Mouse (Mus musculus) kidney, adult 2 months (tissue): ENCODE measurements around the gene Nmnat2. TPM values are rescaled to one million over a fixed set of nuclear protein-coding genes. Genes with fewer than 3 reads are reported as not detected.

Experiments
- DNase-seq: peaks from one replicate; pipeline ENCODE4 v3.0.0; 2021
- H3K27ac ChIP-seq: fragments of 200-500 bp; 2 replicates; pipeline ENCODE4 v1.5.1; 2012; ENCODE audit warnings: low read depth, low read length, control low read depth, inconsistent platforms; ENCODE audit not compliant: insufficient read depth
- H3K27me3 ChIP-seq: fragments of 200-500 bp; replicated peaks from 2 replicates; pipeline ENCODE4 v1.6.1; 2012; ENCODE audit warnings: mild to moderate bottlenecking, moderate library complexity, low read length, inconsistent platforms; ENCODE audit not compliant: control insufficient read depth, insufficient read depth
- H3K36me3 ChIP-seq: fragments of 200-500 bp; 2 replicates; pipeline ENCODE4 v1.6.1; 2012; ENCODE audit warnings: mild to moderate bottlenecking, moderate library complexity, low read length, inconsistent platforms; ENCODE audit not compliant: control insufficient read depth, insufficient read depth
- H3K4me1 ChIP-seq: fragments of 200-500 bp; 2 replicates; pipeline ENCODE4 v1.6.1; 2011; ENCODE audit warnings: low read length; ENCODE audit not compliant: control insufficient read depth, insufficient read depth
- H3K4me3 ChIP-seq: fragments of 200-500 bp; 2 replicates; pipeline ENCODE4 v1.5.1; 2011; ENCODE audit warnings: mild to moderate bottlenecking, low read depth, low read length, control low read depth; ENCODE audit not compliant: insufficient read depth
- CTCF ChIP-seq: fragments of 200-500 bp; conservative IDR thresholded peaks from 2 replicates; pipeline ENCODE4 v1.5.1; 2011; ENCODE audit warnings: low read depth, mild to moderate bottlenecking, control low read depth, low read length, moderate library complexity, mixed read lengths; ENCODE audit not compliant: insufficient read depth, insufficient read length
- POLR2A ChIP-seq: fragments of 200-500 bp; IDR thresholded peaks from one replicate; pipeline ENCODE4 v1.6.1; 2011; ENCODE audit warnings: low read depth, low read length, control low read depth
- WGBS: fragments of 180-500 bp; shearing (Covaris S2); methylation state at CpG from one replicate; pipeline ENCODE4 v1.1.7; 2018; 5-methylcytosine and 5-hydroxymethylcytosine counted together
- polyA plus RNA-seq: library from polyadenylated mRNA; depleted of rRNA; stranded (reverse); fragments of >200 nt; gene quantifications from 2 replicates; pipeline ENCODE4 v1.2.3, GENCODE M21; 2012; rRNA removed

Nmnat2 gene
- 0.27 and 0.41 TPM in 2 replicates for polyA plus RNA-seq

DNA sequence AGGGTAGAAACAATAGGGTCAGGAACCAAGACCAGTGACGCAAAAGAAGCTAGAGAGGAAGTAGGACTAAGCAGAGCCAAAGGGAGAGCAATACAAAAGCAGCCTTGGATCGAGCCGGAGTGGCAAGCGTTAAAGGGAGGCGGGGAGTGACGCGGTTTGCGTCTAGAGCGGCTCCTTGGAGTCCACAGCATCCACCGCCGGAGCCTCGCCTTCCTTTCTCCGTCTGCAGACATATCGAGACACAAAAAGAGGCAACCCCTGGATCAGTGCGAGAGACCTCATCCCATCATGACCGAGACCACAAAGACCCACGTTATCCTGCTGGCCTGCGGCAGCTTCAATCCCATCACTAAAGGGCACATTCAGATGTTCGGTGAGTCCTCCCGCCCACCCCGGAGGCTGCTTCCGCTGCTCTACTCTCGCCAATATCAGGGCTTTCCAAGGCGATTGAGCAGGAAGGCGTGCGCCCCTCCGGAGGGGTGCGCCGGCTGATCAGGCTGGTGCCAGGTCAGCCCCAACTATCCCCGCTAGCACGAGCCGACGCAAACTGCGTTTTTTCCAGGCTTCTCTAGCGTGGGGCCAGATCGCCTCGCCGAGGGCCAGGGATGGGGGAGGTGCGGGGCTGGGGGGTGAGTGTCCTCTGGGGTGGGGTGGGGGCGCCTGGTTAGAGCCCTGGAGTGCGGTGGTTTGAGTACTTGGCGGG is at the start of gene Nmnat2:
Gene Nmnat2, plus strand, starts transcription at position 173 of the 703 bp plus-strand sequence.
- H3K4me3 ChIP-seq = peak within 1 kb of the TSS; percentile 9
- H3K36me3 ChIP-seq = no peaks in the 10 kb centered on the region
- no peak for DNase-seq
- no peaks in the 10 kb centered on the region for H3K4me1 ChIP-seq
- 0 out of 2 replicates have a peak, but pooled peaks cover 1% of the 10 kb centered on the region for H3K27me3 ChIP-seq
- no peak for TF ChIP-seq CTCF
- no peak for TF ChIP-seq POLR2A
- 2% methylated on average over 42 of the region's 42 CpGs for WGBS
- no peak within 1 kb of the TSS for H3K27ac ChIP-seq

DNA sequence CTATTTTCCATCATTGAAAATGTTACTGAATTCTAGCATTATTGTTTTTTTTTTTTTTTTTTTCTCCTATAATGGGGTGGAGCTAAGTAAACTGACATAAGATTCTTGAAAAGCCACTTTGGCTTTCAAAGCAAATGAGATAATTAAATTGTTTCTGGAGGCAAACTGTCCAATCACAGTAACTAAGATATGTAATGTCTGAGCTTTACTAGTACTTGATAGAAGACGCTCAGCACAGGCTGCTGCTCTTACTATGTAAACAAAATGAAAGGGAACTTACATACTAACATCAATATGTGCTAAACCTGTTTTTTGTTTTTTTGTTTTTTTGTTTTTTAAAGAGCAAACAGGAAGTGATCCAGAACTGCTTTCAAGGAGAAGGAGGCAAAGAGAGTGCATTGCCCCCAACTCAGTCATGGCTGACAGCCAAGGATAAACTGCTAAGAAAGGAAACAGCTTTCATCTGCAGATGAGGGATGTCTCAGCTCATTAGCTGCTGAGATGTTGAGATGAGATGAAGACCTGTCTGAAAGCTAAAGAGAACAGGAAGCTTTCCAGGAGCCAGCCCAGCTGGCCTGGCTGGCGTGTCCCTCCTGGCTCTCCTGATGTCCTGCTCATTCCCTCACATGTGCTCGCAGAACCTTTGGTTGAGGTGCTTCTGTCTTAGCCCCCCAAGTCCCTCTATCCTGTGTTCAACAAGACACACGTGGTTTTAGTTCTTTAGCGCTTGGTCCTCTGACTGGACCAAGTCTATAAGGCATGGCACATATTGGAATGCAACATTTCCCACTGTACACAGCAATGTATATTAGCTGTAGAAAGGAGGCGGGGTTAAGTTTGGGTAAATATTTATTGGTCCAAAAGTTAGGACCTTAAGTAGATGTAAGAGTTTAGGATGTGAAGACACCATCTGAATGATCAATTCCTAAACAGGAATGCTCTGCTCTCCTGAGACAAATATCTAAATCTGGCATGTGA is 41.0 kb upstream of the Nmnat2 start:
- 72% methylated on average over 6 of the region's 6 CpGs for WGBS
- no peak for DNase-seq
- Histone ChIP-seq H3K27ac (no peak overlapping the region), H3K36me3 (no peaks in the 10 kb centered on the region), H3K4me3 (no peak overlapping the region), H3K4me1 (0 out of 2 replicates have a peak, but pooled peaks cover 3% of the 10 kb centered on the region), H3K27me3 (no peaks in the 10 kb centered on the region)
- TF ChIP-seq POLR2A (no peak), CTCF (no peak)

DNA sequence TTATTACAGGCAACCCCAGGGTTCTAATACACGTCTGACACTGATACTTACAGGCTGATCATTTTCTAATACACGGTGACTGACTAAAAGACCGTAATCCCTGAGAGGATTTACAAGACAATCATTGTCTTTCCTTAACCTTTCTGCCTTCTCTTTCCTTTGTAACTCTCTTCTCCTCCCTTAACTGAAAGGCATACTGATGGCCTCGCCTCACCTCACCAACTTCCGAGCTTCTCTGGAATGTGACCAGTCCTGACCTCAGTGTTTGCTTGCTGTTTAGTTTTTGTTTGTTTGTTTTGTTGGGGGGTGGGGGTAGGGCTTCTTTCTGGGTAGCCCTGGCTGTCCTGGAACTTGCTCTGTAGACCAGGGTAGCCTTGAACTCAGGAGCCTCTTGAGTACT is 39.0 kb upstream of the Nmnat2 start:
- TF ChIP-seq POLR2A (no peak), CTCF (no peak)
- Histone ChIP-seq H3K27me3 (no peaks in the 10 kb centered on the region), H3K36me3 (no peaks in the 10 kb centered on the region), H3K4me1 (0 out of 2 replicates have a peak, but pooled peaks cover 3% of the 10 kb centered on the region), H3K4me3 (no peak overlapping the region), H3K27ac (no peak overlapping the region)
- no peak for DNase-seq
- 46% methylated on average over 5 of the region's 5 CpGs for WGBS

DNA sequence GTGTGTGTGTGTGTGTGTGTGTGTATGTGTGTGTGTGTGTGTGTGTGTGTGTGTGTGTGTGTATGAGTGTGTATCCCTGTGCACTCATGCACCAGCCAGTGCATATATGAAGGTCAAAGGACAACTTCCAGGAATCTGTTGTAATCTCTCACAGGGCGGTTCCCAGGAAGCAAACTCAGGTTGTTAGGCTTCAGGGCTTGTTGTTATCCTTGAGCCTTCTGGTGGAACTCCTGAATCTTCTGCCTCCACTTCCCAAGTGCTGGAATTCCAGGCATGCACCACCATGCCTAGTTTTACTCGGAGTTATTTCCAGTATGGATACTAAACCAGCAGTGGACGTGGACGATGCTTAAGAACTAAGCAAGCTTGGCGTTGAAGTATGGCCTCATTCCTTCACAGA is 37.9 kb upstream of the Nmnat2 start:
- no peak for DNase-seq
- H3K4me3 ChIP-seq = no peak overlapping the region
- WGBS = 86% methylated on average over 5 of the region's 5 CpGs
- no peaks in the 10 kb centered on the region for H3K36me3 ChIP-seq
- no peaks in the 10 kb centered on the region for H3K27me3 ChIP-seq
- H3K4me1 ChIP-seq = 0 out of 2 replicates have a peak, but pooled peaks cover 3% of the 10 kb centered on the region
- no peak for TF ChIP-seq POLR2A
- no peak for TF ChIP-seq CTCF
- H3K27ac ChIP-seq = no peak overlapping the region

DNA sequence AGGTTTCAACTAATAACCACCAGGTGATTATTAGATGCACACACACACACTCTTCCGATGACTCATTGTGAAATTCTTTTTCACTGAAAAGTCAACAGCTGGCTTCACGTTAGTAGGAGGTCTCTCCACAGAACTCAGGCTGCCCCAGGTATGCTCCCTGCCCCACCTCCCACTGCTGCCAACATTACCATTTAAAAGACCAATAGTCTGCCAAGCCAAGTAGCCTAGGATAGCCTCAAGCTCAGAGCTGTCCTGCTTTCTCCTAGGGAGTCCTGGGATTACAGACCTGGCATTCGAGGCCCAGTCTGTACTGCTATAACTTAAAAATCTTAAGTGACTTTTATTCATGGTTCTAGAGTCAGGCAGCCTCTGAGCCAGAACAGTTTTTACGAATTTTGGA is 37.2 kb upstream of the Nmnat2 start:
- H3K4me3 ChIP-seq = no peak overlapping the region
- WGBS = 73% methylated on average over 4 of the region's 4 CpGs
- TF ChIP-seq CTCF = no peak
- no peak for TF ChIP-seq POLR2A

DNA sequence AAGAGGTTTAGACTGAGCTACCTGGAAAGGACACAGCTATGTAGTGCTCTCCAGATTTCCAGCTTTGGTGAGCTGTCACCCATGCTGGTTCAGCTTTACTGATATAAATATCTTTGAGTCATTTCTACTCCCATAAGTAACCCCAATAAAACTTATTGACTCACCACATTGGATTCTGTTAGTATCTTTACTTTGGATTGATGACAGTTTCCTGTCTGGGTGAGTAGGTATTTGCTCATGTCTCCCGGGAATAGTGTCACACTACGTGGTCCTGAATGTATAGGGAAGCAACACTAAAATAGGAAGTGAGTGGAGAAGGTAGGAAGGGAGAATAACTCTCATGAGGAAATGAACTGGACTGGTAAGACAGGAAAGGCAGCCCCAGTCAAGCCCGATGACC is 33.0 kb upstream of the Nmnat2 start:
- H3K27me3 ChIP-seq = no peaks in the 10 kb centered on the region
- 68% methylated on average over 3 of the region's 3 CpGs for WGBS

More for the DNA sequence above, 37.2 kb upstream of the Nmnat2 start:
- Histone ChIP-seq H3K36me3 (no peaks in the 10 kb centered on the region), H3K27ac (no peak overlapping the region), H3K4me1 (0 out of 2 replicates have a peak, but pooled peaks cover 3% of the 10 kb centered on the region), H3K27me3 (no peaks in the 10 kb centered on the region)
- DNase-seq = no peak

DNA sequence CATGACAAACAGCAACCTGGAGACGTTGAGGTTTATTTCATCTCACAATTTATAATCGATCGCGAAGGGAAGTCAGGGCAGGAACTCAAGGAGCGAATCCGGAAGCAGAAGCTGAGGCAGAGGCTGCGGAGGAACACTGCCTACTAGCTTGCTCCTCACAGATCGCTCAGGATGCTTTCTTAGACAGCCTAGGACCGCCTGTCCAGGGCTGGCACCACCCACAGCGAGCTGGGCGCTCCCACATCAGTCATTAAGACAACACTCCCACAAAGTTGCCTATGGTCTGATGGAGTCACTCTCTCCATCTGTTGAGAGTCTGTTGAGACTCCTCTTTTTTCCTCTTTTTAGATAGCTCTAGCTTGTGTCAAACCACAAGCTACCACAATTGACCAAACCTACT is 20.8 kb upstream of the Nmnat2 start:
- no peaks in the 10 kb centered on the region for H3K4me1 ChIP-seq
- TF ChIP-seq CTCF = no peak
- no peak for TF ChIP-seq POLR2A
- DNase-seq = no peak
- 35% methylated on average over 11 of the region's 11 CpGs for WGBS
- no peaks in the 10 kb centered on the region for H3K36me3 ChIP-seq
- H3K27me3 ChIP-seq = no peaks in the 10 kb centered on the region
- no peak overlapping the region for H3K27ac ChIP-seq
- no peak overlapping the region for H3K4me3 ChIP-seq

More for the DNA sequence above, 33.0 kb upstream of the Nmnat2 start:
- Histone ChIP-seq H3K36me3 (no peaks in the 10 kb centered on the region), H3K4me1 (no peaks in the 10 kb centered on the region), H3K4me3 (no peak overlapping the region), H3K27ac (no peak overlapping the region)
- no peak for DNase-seq
- TF ChIP-seq POLR2A (no peak), CTCF (no peak)
